Mouse (Mus musculus): ENCODE data around the gene Pax3. TPM values are rescaled to one million over a fixed set of nuclear protein-coding genes. Genes with fewer than 3 reads are reported as not detected.

Gene Pax3
- polyA plus RNA-seq, 1 experiment from 2014 or later, result 82.3 TPM

- Histone ChIP-seq H3K4me3 (peak overlapping the region; percentile 74), H3K9ac (peak overlapping the region; percentile 95), H3K36me3 (0 out of 2 replicates have a peak, but pooled peaks cover 11% of the 10 kb centered on the region), H3K4me2 (peak overlapping the region; percentile 84), H3K9me3 (no peaks in the 10 kb centered on the region), H3K4me1 (peaks cover 41% of the 10 kb centered on the region), H3K27ac (peak overlapping the region; percentile 98), H3K27me3 (peaks cover 42% of the 10 kb centered on the region)
- 7% methylated on average over 12 of the region's 12 CpGs for WGBS
- no peak for ATAC-seq (ENCODE audit: insufficient number of reproducible peaks, insufficient read depth, low FRiP score, low TSS enrichment, low read depth)
These were observed 6.4 kb downstream of the Pax3 start for GRCm38 (mm10) chr1:78190386-78191111.

GRCm38 (mm10) chr1:78189501-78190345 is 7.2 kb downstream of the Pax3 start:
- Histone ChIP-seq H3K36me3 (0 out of 2 replicates have a peak, but pooled peaks cover 17% of the 10 kb centered on the region), H3K4me3 (peak overlapping the region; percentile 74), H3K9ac (peak overlapping the region; percentile 95), H3K4me2 (peak overlapping the region; percentile 84), H3K9me3 (no peaks in the 10 kb centered on the region), H3K4me1 (peaks cover 45% of the 10 kb centered on the region), H3K27me3 (peaks cover 42% of the 10 kb centered on the region), H3K27ac (peak overlapping the region; percentile 98)
- WGBS, result under 1% methylated on average over 47 of the region's 47 CpGs
- ATAC-seq (ENCODE audit: insufficient number of reproducible peaks, insufficient read depth, low FRiP score, low TSS enrichment, low read depth), result peak; percentile 61; the same call in 1 of the 2 replicates

- peaks cover 47% of the 10 kb centered on the region for H3K4me1 ChIP-seq
- H3K36me3 ChIP-seq, result 0 out of 2 replicates have a peak, but pooled peaks cover 17% of the 10 kb centered on the region
- H3K27ac ChIP-seq, result peak overlapping the region; percentile 98
- H3K27me3 ChIP-seq, result peaks cover 42% of the 10 kb centered on the region
- H3K9me3 ChIP-seq, result no peaks in the 10 kb centered on the region
- peak overlapping the region; percentile 74 for H3K4me3 ChIP-seq
- 0% methylated on average over 16 of the region's 16 CpGs for WGBS
- H3K4me2 ChIP-seq, result peak overlapping the region; percentile 84
- ATAC-seq (ENCODE audit: insufficient number of reproducible peaks, insufficient read depth, low FRiP score, low TSS enrichment, low read depth), result no peak
- H3K9ac ChIP-seq, result peak overlapping the region; percentile 95
These were observed 7.9 kb downstream of the Pax3 start for GRCm38 (mm10) chr1:78189016-78189415.

- Histone ChIP-seq H3K9me3 (no peaks in the 10 kb centered on the region), H3K27me3 (peaks cover 42% of the 10 kb centered on the region), H3K27ac (peak overlapping the region; percentile 55; the same call in 1 of the 2 replicates), H3K4me2 (peak overlapping the region; percentile 84), H3K4me3 (peak overlapping the region; percentile 74), H3K36me3 (0 out of 2 replicates have a peak, but pooled peaks cover 17% of the 10 kb centered on the region), H3K9ac (peak overlapping the region; percentile 70), H3K4me1 (peaks cover 41% of the 10 kb centered on the region)
- ATAC-seq (ENCODE audit: insufficient number of reproducible peaks, insufficient read depth, low FRiP score, low TSS enrichment, low read depth), result no peak
- WGBS, result 5% methylated on average over 2 of the region's 2 CpGs
These were observed 8.6 kb downstream of the Pax3 start for GRCm38 (mm10) chr1:78188299-78188698.

GRCm38 (mm10) chr1:78187788-78188173 is 9.2 kb downstream of the Pax3 start:
- Histone ChIP-seq H3K4me2 (peak overlapping the region; percentile 84), H3K27me3 (peaks cover 41% of the 10 kb centered on the region), H3K9me3 (no peaks in the 10 kb centered on the region), H3K27ac (peak overlapping the region; percentile 55; the same call in 1 of the 2 replicates), H3K36me3 (peaks cover 20% of the 10 kb centered on the region; the same call in 1 of the 2 replicates), H3K4me1 (peaks cover 43% of the 10 kb centered on the region), H3K9ac (peak overlapping the region; percentile 70), H3K4me3 (peak overlapping the region; percentile 74)
- 16% methylated on average over 6 of the region's 6 CpGs for WGBS
- ATAC-seq (ENCODE audit: insufficient number of reproducible peaks, insufficient read depth, low FRiP score, low TSS enrichment, low read depth), result no peak

GRCm38 (mm10) chr1:78187122-78187787 is 9.7 kb downstream of the Pax3 start:
- Histone ChIP-seq H3K4me2 (peak overlapping the region; percentile 84), H3K27ac (peak overlapping the region; percentile 55; the same call in 1 of the 2 replicates), H3K9ac (peak overlapping the region; percentile 70), H3K4me1 (peaks cover 42% of the 10 kb centered on the region), H3K9me3 (no peaks in the 10 kb centered on the region), H3K36me3 (peaks cover 19% of the 10 kb centered on the region; the same call in 1 of the 2 replicates), H3K27me3 (peaks cover 36% of the 10 kb centered on the region), H3K4me3 (peak overlapping the region; percentile 74)
- 9% methylated on average over 8 of the region's 8 CpGs for WGBS
- ATAC-seq (ENCODE audit: insufficient number of reproducible peaks, insufficient read depth, low FRiP score, low TSS enrichment, low read depth), result no peak

GRCm38 (mm10) chr1:78182954-78183353 is 14.0 kb downstream of the Pax3 start:
- Histone ChIP-seq H3K27ac (no peak overlapping the region), H3K9me3 (no peaks in the 10 kb centered on the region), H3K4me3 (no peak overlapping the region), H3K36me3 (peaks cover 20% of the 10 kb centered on the region), H3K4me1 (peaks cover 44% of the 10 kb centered on the region), H3K9ac (no peak overlapping the region), H3K4me2 (no peak overlapping the region), H3K27me3 (peaks cover 19% of the 10 kb centered on the region)
- ATAC-seq (ENCODE audit: insufficient number of reproducible peaks, insufficient read depth, low FRiP score, low TSS enrichment, low read depth), result no peak
- 50% methylated on average over 5 of the region's 5 CpGs for WGBS

- Histone ChIP-seq H3K27ac (peak overlapping the region; percentile 55), H3K9me3 (no peaks in the 10 kb centered on the region), H3K36me3 (peaks cover 28% of the 10 kb centered on the region), H3K4me2 (peak overlapping the region; percentile 38), H3K4me3 (peak overlapping the region; percentile 3; the same call in 1 of the 2 replicates), H3K4me1 (peaks cover 40% of the 10 kb centered on the region), H3K27me3 (peaks cover 15% of the 10 kb centered on the region), H3K9ac (peak overlapping the region; percentile 58; the same call in 1 of the 2 replicates)
- ATAC-seq (ENCODE audit: insufficient number of reproducible peaks, insufficient read depth, low FRiP score, low TSS enrichment, low read depth), result no peak
- WGBS, result 20% methylated on average over 9 of the region's 9 CpGs
These were observed 15.1 kb downstream of the Pax3 start for GRCm38 (mm10) chr1:78181882-78182281.

- 20% methylated on average over 6 of the region's 6 CpGs for WGBS
- peak overlapping the region; percentile 29; the same call in 1 of the 2 replicates for H3K27ac ChIP-seq
- 0 out of 2 replicates have a peak overlapping the region, but pooled peaks have one; percentile 7 for H3K9ac ChIP-seq
- no peak for ATAC-seq (ENCODE audit: insufficient number of reproducible peaks, insufficient read depth, low FRiP score, low TSS enrichment, low read depth)
- peaks cover 9% of the 10 kb centered on the region for H3K27me3 ChIP-seq
- peak overlapping the region; percentile 32 for H3K4me2 ChIP-seq
- no peak overlapping the region for H3K4me3 ChIP-seq
- peaks cover 65% of the 10 kb centered on the region for H3K4me1 ChIP-seq
- H3K36me3 ChIP-seq, result peaks cover 16% of the 10 kb centered on the region
- H3K9me3 ChIP-seq, result no peaks in the 10 kb centered on the region
These were observed 24.6 kb downstream of the Pax3 start for GRCm38 (mm10) chr1:78172334-78172733.

- Histone ChIP-seq H3K4me3 (no peak overlapping the region), H3K4me1 (peaks cover 68% of the 10 kb centered on the region), H3K27me3 (peaks cover 9% of the 10 kb centered on the region), H3K4me2 (peak overlapping the region; percentile 32), H3K36me3 (peaks cover 11% of the 10 kb centered on the region; the same call in 1 of the 2 replicates), H3K9ac (no peak overlapping the region), H3K9me3 (no peaks in the 10 kb centered on the region), H3K27ac (peak overlapping the region; percentile 29; the same call in 1 of the 2 replicates)
- ATAC-seq (ENCODE audit: insufficient number of reproducible peaks, insufficient read depth, low FRiP score, low TSS enrichment, low read depth), result no peak
- WGBS, result 11% methylated on average over 1 of the region's 1 CpGs
These were observed 25.3 kb downstream of the Pax3 start for GRCm38 (mm10) chr1:78171671-78172070.

GRCm38 (mm10) chr1:78170771-78171170 is 26.2 kb downstream of the Pax3 start:
- Histone ChIP-seq H3K27ac (peak overlapping the region; percentile 44), H3K36me3 (peaks cover 11% of the 10 kb centered on the region), H3K4me2 (peak overlapping the region; percentile 32), H3K4me3 (no peak overlapping the region), H3K9ac (no peak overlapping the region), H3K9me3 (no peaks in the 10 kb centered on the region), H3K4me1 (peaks cover 67% of the 10 kb centered on the region), H3K27me3 (peaks cover 11% of the 10 kb centered on the region)
- no peak for ATAC-seq (ENCODE audit: insufficient number of reproducible peaks, insufficient read depth, low FRiP score, low TSS enrichment, low read depth)
- WGBS, result 24% methylated on average over 9 of the region's 9 CpGs

Measured in embryonic facial prominence, embryonic 13.5 days (tissue).